Mouse (Mus musculus): ENCODE data around the gene Myo1e. TPM values are rescaled to one million over a fixed set of nuclear protein-coding genes. Genes with fewer than 3 reads are reported as not detected.
A peak's percentile ranks its signal among the peaks of the same experiment; 100 is the strongest.

The Myo1e gene
- polyA plus RNA-seq, 1 experiment from 2014 or later, result 17.0 TPM

DNA sequence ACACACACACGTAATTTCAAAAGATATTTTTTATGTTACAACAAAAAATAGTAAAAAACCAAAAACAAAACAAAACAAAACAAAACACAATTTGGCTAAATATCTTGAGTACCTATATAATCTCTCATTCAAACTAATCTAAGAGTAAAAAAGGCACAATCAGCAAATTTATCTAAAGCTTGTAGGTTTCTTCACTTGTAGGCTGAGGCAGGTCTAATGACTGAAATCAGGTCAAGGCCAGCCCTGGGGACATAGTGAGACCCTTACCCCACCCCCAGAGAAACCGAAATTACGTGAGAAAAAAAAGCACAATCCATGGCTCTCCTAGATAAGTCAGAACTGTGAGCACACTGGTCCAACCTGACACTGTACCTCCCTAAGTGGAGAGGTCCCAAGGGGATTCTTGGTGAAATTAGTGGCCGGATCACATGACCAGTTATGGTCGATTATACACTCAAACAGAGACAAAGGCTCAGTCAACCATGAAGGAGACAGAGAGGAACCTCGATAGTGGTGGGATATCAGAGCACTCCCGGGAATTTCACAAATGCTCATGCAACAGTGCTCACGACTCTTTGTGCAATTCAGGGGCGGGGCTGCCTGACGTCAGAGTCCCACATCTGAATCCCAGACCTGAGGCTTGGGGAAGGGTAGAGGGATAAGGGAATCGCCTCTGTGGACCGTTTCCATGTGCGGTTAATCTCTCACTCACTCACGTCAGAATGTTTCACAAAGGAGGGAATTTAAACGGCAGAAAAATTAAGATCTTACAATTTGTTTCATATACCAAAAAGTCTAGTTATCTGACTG is 3.7 kb upstream of the Myo1e start:
- Histone ChIP-seq H3K4me1 (replicated peaks; ENCODE audit: insufficient read depth, low read length) (no peaks in the 10 kb centered on the region), H3K9me3 (replicated peaks; ENCODE audit: low read length) (no peaks in the 10 kb centered on the region), H3K4me3 (replicated peaks; ENCODE audit: low read depth, low read length) (no peak overlapping the region), H3K36me3 (ENCODE audit: insufficient read depth, low read length) (no peaks in the 10 kb centered on the region), H3K27me3 (ENCODE audit: insufficient read depth, low read length) (no peaks in the 10 kb centered on the region), H3K27ac (no peak overlapping the region), H3K4me2 (ENCODE audit: low read length) (no peak overlapping the region), H3K9ac (ENCODE audit: low read depth, low read length) (no peak overlapping the region)
- WGBS, result 67% methylated on average over 15 of the region's 15 CpGs
- ATAC-seq (replicated peaks; ENCODE audit: low FRiP score, low read depth) (no peak), DNase-seq (ENCODE audit: low spot score) (no peak)
- no peak for TF ChIP-seq CTCF (IDR thresholded peaks at IDR 0.05; ENCODE audit: low read depth)

GRCm38 (mm10) chr9:70207981-70208521 is 901 bp downstream of the Myo1e start:
- peak; percentile 66 for DNase-seq (ENCODE audit: low spot score)
- H3K4me1 ChIP-seq (replicated peaks; ENCODE audit: insufficient read depth, low read length), result peaks cover 3% of the 10 kb centered on the region; the same call in 1 of the 2 replicates
- peak overlapping the region; percentile 100 for H3K4me2 ChIP-seq (ENCODE audit: low read length)
- ATAC-seq (replicated peaks; ENCODE audit: low FRiP score, low read depth), result peak; percentile 53
- no peaks in the 10 kb centered on the region for H3K9me3 ChIP-seq (replicated peaks; ENCODE audit: low read length)
- WGBS, result 0% methylated on average over 26 of the region's 26 CpGs
- TF ChIP-seq CTCF (IDR thresholded peaks at IDR 0.05; ENCODE audit: low read depth), result 0 out of 2 replicates have a peak, but pooled peaks have one; percentile 14
- no peaks in the 10 kb centered on the region for H3K36me3 ChIP-seq (ENCODE audit: insufficient read depth, low read length)
- H3K4me3 ChIP-seq (replicated peaks; ENCODE audit: low read depth, low read length), result peak overlapping the region; percentile 82
- no peaks in the 10 kb centered on the region for H3K27me3 ChIP-seq (ENCODE audit: insufficient read depth, low read length)
- peak overlapping the region; percentile 83 for H3K9ac ChIP-seq (ENCODE audit: low read depth, low read length)
- H3K27ac ChIP-seq, result peak overlapping the region; percentile 85

- Histone ChIP-seq H3K4me2 (ENCODE audit: low read length) (peak overlapping the region; percentile 100), H3K27ac (peak overlapping the region; percentile 85; the same call in 1 of the 2 replicates), H3K4me3 (replicated peaks; ENCODE audit: low read depth, low read length) (peak overlapping the region; percentile 82), H3K27me3 (ENCODE audit: insufficient read depth, low read length) (no peaks in the 10 kb centered on the region), H3K9ac (ENCODE audit: low read depth, low read length) (peak overlapping the region; percentile 83; the same call in 1 of the 2 replicates), H3K36me3 (ENCODE audit: insufficient read depth, low read length) (no peaks in the 10 kb centered on the region), H3K4me1 (replicated peaks; ENCODE audit: insufficient read depth, low read length) (peaks cover 3% of the 10 kb centered on the region; the same call in 1 of the 2 replicates), H3K9me3 (replicated peaks; ENCODE audit: low read length) (no peaks in the 10 kb centered on the region)
- 11% methylated on average over 12 of the region's 12 CpGs for WGBS
- no peak for DNase-seq (ENCODE audit: low spot score)
- ATAC-seq (replicated peaks; ENCODE audit: low FRiP score, low read depth), result no peak
- TF ChIP-seq CTCF (IDR thresholded peaks at IDR 0.05; ENCODE audit: low read depth), result no peak
Measured at GRCm38 (mm10) chr9:70208751-70209150, 1.6 kb downstream of the Myo1e start.

- H3K4me1 ChIP-seq (replicated peaks; ENCODE audit: insufficient read depth, low read length), result peaks cover 3% of the 10 kb centered on the region; the same call in 1 of the 2 replicates
- DNase-seq (ENCODE audit: low spot score) (peak; percentile 67), ATAC-seq (replicated peaks; ENCODE audit: low FRiP score, low read depth) (0 out of 2 replicates have a peak, but pooled peaks have one; percentile 42)
- H3K27me3 ChIP-seq (ENCODE audit: insufficient read depth, low read length), result no peaks in the 10 kb centered on the region
- no peak overlapping the region for H3K27ac ChIP-seq
- H3K4me2 ChIP-seq (ENCODE audit: low read length), result peak overlapping the region; percentile 100
- peak overlapping the region; percentile 82 for H3K4me3 ChIP-seq (replicated peaks; ENCODE audit: low read depth, low read length)
- H3K36me3 ChIP-seq (ENCODE audit: insufficient read depth, low read length), result no peaks in the 10 kb centered on the region
- 43% methylated on average over 8 of the region's 8 CpGs for WGBS
- H3K9me3 ChIP-seq (replicated peaks; ENCODE audit: low read length), result no peaks in the 10 kb centered on the region
- no peak overlapping the region for H3K9ac ChIP-seq (ENCODE audit: low read depth, low read length)
- 0 out of 2 replicates have a peak, but pooled peaks have one; percentile 2 for TF ChIP-seq CTCF (IDR thresholded peaks at IDR 0.05; ENCODE audit: low read depth)
Measured at GRCm38 (mm10) chr9:70209296-70210049, 2.3 kb downstream of the Myo1e start.

DNA sequence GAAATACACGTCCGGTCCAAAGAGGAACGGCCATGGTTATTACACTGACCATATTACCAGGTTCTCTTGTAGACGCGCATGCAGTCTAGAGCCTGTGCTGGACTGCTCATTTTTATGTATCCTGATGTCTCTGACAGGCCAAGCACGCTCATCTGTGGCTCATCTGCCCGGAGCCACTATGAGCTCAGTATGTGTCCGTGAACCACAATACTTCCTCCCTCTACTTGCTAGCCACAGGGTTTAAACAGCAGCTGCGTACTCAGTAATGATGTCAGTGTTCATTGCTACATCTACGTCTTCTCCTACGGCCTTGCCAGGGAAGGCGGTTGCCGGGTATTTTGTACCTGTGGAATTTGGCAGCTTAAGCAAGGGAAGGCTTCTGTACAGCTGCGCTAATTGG is 4.5 kb downstream of the Myo1e start:
- no peaks in the 10 kb centered on the region for H3K9me3 ChIP-seq (replicated peaks; ENCODE audit: low read length)
- no peak for ATAC-seq (replicated peaks; ENCODE audit: low FRiP score, low read depth)
- no peak overlapping the region for H3K4me2 ChIP-seq (ENCODE audit: low read length)
- no peak overlapping the region for H3K9ac ChIP-seq (ENCODE audit: low read depth, low read length)
- no peaks in the 10 kb centered on the region for H3K36me3 ChIP-seq (ENCODE audit: insufficient read depth, low read length)
- no peak for DNase-seq (ENCODE audit: low spot score)
- no peak overlapping the region for H3K27ac ChIP-seq
- TF ChIP-seq CTCF (IDR thresholded peaks at IDR 0.05; ENCODE audit: low read depth), result no peak
- H3K4me1 ChIP-seq (replicated peaks; ENCODE audit: insufficient read depth, low read length), result peaks cover 3% of the 10 kb centered on the region; the same call in 1 of the 2 replicates
- no peak overlapping the region for H3K4me3 ChIP-seq (replicated peaks; ENCODE audit: low read depth, low read length)
- H3K27me3 ChIP-seq (ENCODE audit: insufficient read depth, low read length), result no peaks in the 10 kb centered on the region
- 90% methylated on average over 14 of the region's 14 CpGs for WGBS

DNA sequence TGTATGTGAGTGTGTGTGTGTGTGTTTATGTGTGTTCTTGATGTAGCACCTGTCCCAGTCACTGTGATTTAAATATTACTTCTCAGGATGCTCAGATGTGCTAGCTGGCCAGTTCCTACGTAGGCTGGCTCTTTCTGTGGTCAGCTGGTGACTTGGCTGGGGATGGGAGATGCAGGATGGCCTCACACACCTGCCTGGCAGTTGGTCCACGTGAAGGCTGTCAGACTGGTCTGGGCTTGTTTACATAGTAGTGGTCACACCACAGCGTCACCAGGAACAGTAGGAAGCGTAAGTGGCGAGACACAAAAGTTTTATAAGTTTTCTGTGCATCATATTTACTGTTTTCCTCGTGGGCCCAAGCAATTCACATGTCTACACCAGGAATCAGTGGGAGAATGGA is 9.4 kb downstream of the Myo1e start:
- Histone ChIP-seq H3K9ac (ENCODE audit: low read depth, low read length) (no peak overlapping the region), H3K4me2 (ENCODE audit: low read length) (no peak overlapping the region), H3K27me3 (ENCODE audit: insufficient read depth, low read length) (no peaks in the 10 kb centered on the region), H3K4me3 (replicated peaks; ENCODE audit: low read depth, low read length) (no peak overlapping the region), H3K9me3 (replicated peaks; ENCODE audit: low read length) (no peaks in the 10 kb centered on the region), H3K27ac (no peak overlapping the region), H3K36me3 (ENCODE audit: insufficient read depth, low read length) (no peaks in the 10 kb centered on the region), H3K4me1 (replicated peaks; ENCODE audit: insufficient read depth, low read length) (no peaks in the 10 kb centered on the region)
- TF ChIP-seq CTCF (IDR thresholded peaks at IDR 0.05; ENCODE audit: low read depth), result no peak
- DNase-seq (ENCODE audit: low spot score) (no peak), ATAC-seq (replicated peaks; ENCODE audit: low FRiP score, low read depth) (no peak)
- WGBS, result 72% methylated on average over 6 of the region's 6 CpGs
